Mouse (Mus musculus) hindlimb bud, embryonic 11.5 days (tissue): ENCODE data around the gene Gart.

Experiments
- DNase-seq: peaks from one replicate; pipeline ENCODE4 v3.0.0-alpha.2; 2012; ENCODE audit warnings: low read depth, low spot score; ENCODE audit errors: extremely low spot score

The Gart gene

GRCm38 (mm10) chr16:91611248-91611647, 35.5 kb downstream of the Gart start:
- no peak for DNase-seq

GRCm38 (mm10) chr16:91609501-91610245, 37.1 kb downstream of the Gart start:
- no peak for DNase-seq

GRCm38 (mm10) chr16:91606958-91607357, 39.8 kb downstream of the Gart start:
- no peak for DNase-seq

GRCm38 (mm10) chr16:91605156-91605555, 41.6 kb downstream of the Gart start:
- DNase-seq, result no peak

- DNase-seq, result no peak
Measured at GRCm38 (mm10) chr16:91601693-91602092, 45.1 kb downstream of the Gart start.

GRCm38 (mm10) chr16:91601081-91601480, 45.7 kb downstream of the Gart start:
- DNase-seq, result no peak

- no peak for DNase-seq
Measured at GRCm38 (mm10) chr16:91599242-91599641, 47.5 kb downstream of the Gart start.

- DNase-seq, result peak; percentile 83
Measured at GRCm38 (mm10) chr16:91597672-91598010, 49.1 kb downstream of the Gart start, which contains the start of gene Tmem50b. Tmem50b (minus strand) TSS chr16:91597800.

- no peak for DNase-seq
Measured at GRCm38 (mm10) chr16:91596779-91597671, 49.7 kb downstream of the Gart start.

- DNase-seq, result no peak
Measured at GRCm38 (mm10) chr16:91596397-91596778, 50.4 kb downstream of the Gart start.

- DNase-seq, result no peak
Measured at GRCm38 (mm10) chr16:91595076-91595475, 51.7 kb downstream of the Gart start.

- no peak for DNase-seq
Measured at GRCm38 (mm10) chr16:91593262-91593661, 53.5 kb downstream of the Gart start.

- no peak for DNase-seq
Measured at GRCm38 (mm10) chr16:91592162-91592561, 54.6 kb downstream of the Gart start.

- DNase-seq, result no peak
Measured at GRCm38 (mm10) chr16:91588703-91589102, 58.0 kb downstream of the Gart start.

- DNase-seq, result no peak
Measured at GRCm38 (mm10) chr16:91587730-91588453, 58.9 kb downstream of the Gart start.

- DNase-seq, result no peak
Measured at GRCm38 (mm10) chr16:91586244-91586643, 60.5 kb downstream of the Gart start.

- DNase-seq, result no peak
Measured at GRCm38 (mm10) chr16:91585617-91586016, 61.1 kb downstream of the Gart start.

- no peak for DNase-seq
Measured at GRCm38 (mm10) chr16:91582307-91582706, 64.4 kb downstream of the Gart start.

- DNase-seq, result no peak
Measured at GRCm38 (mm10) chr16:91578980-91579720, 67.6 kb downstream of the Gart start.

- DNase-seq, result no peak
Measured at GRCm38 (mm10) chr16:91575151-91575550, 71.6 kb downstream of the Gart start.
